Mouse (Mus musculus) Muller cell, postnatal 12 days (primary cell): ENCODE measurements around the gene Mrpl39.

Source experiments
- DNase-seq: peaks from one replicate; pipeline ENCODE4 v3.0.0-alpha.2; 2015; ENCODE audit errors: inconsistent ontology term

The Mrpl39 gene

GRCm38 (mm10) chr16:84744703-84745490 is 9.4 kb upstream of the Mrpl39 start:
- peak; percentile 88 for DNase-seq

- no peak for DNase-seq
These were observed 1.8 kb upstream of the Mrpl39 start for GRCm38 (mm10) chr16:84737358-84737757.

GRCm38 (mm10) chr16:84734806-84735165 is 756 bp downstream of the Mrpl39 start:
- DNase-seq = no peak

- peak; percentile 85 for DNase-seq
These were observed 14.9 kb downstream of the Mrpl39 start for GRCm38 (mm10) chr16:84720670-84721069.

DNA sequence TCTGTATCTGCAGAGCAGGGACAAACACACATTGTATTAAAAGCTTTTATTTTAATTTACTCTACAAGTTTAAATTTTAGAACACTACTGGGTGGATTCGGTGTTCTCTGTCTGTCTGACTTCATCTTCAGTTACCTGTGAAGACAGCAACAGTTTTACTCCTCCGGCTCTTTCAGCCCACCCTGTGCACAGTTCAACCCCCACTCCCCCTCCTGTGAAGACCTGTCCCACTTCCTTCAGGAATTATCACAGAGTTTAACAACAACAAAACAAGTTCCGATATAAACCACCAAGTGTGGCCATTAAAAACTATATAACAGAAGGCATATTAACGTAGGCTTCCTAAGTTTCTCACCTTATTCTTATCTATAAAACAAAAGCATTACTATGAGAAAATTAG is 17.3 kb downstream of the Mrpl39 start:
- no peak for DNase-seq

DNA sequence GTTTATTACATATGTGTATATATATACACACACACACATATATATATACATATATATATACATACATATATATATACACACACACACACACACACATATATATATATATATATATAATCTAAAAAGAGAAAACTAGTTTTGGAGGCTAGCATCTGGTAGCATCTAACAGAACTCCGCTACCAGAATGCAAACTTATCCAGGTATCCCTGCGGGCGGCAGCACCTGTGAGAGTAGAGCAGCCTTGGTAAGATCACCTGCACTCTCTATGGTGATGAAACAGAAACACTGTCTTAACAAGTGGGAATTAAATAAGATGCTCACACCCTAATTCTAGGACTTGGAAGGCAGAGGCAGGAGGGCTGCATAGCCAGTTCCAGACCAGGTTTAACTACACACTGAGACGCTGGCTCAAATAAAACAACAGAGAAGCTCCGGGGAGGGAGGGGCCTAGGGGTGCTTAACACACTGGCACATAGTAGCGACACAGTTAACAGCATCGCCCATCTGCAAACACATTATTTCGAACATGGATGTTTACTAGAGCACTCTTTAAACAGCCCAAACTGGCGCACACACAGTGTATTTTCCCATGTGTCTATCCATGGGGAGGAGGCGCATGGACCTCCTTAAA is 17.8 kb downstream of the Mrpl39 start:
- DNase-seq = no peak

- DNase-seq = no peak
These were observed 18.6 kb downstream of the Mrpl39 start for GRCm38 (mm10) chr16:84716724-84717617.

DNA sequence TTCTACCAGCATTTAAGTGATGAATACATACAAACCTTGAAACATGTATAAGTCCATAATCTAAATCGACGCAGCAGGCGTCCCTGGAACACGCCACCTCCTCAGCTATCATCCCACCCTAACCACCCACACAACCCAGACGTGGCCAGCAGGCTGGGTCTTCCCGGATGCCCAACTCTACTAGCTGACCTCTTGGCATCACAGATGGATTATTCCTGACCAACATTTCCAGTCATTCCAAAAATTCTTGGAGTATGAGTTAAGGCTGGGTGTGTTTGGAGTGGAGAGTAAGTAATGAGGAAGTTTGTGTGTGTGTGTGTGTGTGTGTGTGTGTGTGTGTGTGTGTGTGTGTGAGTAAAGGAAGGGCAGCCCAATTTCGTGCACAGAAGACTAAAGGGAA is 19.3 kb downstream of the Mrpl39 start:
- peak; percentile 58 for DNase-seq

- DNase-seq = no peak
These were observed 20.6 kb downstream of the Mrpl39 start for GRCm38 (mm10) chr16:84714978-84715377.

GRCm38 (mm10) chr16:84713926-84714325 is 21.6 kb downstream of the Mrpl39 start:
- no peak for DNase-seq

DNA sequence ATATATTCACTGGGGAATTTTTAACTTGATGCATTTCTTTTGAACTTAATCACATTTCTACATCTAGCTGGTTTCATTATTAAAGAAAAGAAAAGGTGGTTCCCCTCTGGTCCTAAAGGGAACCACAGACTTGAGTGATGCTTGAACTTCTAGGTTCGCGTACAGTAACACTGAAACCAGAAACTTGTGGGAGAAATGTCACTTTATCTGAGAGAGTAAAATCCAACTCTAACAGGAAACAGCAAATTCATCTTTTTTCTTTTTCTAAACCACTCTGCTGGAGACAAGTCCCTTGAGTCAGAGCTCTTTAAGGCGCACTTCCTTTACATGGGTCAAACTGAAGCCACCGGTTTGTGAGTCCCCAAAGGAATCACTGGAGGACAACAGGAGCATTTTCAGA is 22.4 kb downstream of the Mrpl39 start:
- DNase-seq = no peak

GRCm38 (mm10) chr16:84708649-84709048 is 26.9 kb downstream of the Mrpl39 start:
- no peak for DNase-seq

DNA sequence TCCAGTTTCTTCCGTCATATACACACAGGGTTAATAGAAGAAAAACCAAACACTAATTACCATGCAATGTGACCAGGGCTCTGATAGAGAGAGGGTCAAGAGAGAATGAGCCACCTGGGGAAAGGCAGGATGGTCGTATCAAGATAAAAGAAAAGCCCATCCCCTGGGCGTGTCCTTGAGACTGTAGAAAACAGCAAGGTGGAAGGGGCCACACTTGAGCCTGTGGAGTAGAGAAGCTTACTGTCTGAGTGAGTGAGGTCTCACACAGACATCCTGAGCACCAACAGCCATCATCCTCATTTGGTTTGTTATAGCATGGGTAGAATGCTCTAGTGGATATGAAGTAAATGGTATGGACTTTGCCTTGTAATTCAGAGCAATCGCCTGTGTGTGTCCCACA is 27.7 kb downstream of the Mrpl39 start:
- no peak for DNase-seq

DNA sequence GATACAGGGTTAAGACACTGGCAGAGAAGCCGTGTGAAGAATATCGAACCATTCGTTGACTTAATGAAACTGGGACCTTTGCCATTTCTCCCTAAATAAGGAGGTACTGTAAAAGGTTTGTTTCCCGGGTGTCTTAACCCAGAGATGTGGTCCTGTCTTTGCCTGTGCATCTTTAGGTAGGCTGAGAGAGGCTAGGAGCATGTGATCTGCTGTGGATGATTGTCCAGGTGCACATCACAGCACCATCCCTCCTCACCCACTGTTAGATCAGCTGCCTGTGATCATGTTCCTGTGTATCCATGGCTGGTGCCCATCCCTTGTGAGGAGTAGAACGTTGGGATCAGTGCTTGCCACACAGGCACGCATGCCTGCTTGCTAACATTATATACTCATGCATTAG is 29.0 kb downstream of the Mrpl39 start:
- DNase-seq = no peak

DNA sequence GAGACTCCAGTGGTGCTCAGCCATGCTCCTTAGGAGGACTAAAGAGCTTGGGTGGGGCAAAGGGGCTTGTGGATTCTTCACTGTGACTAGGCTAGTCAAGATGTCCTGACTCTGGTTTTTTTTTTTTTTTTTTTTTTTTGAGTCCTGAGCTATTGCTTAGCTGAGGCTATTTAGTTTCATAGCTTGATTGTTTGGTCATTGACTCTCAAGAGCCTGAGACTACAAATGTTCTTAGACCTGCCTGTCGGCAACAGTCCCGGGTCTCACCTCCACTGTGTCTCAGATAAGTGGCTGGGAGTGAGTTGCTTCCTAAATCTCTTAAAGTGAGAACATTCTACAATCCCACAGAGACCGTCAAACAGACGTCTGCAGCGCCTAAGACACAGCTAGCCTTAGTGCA is 30.0 kb downstream of the Mrpl39 start:
- no peak for DNase-seq

DNA sequence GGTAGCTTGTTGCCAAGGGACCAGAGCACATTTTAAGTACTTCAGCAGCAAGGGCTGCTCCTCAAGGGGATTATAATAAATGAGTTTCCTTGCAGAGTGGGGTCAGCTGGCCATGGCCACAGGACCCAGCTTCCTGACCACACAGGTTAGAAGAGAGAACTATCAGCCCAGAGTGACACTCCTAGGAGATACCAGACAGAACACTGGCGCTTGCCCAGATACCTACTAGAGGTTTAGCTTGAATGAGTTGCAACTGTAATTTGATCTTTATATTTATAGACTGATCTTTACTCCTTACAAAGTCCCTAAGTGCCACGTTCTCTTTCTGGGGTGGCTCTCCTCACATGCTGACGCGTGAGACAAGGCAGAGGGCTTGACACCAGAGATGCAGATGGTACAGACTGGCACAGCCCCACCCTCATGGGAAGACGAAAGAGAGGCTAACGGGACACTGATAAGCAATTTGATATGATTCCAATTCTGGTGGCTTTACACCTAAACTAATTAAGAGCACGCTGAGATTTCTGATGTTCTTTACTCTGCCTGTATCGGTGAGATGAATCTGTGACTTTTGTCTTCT is 30.8 kb downstream of the Mrpl39 start:
- no peak for DNase-seq

- peak; percentile 22 for DNase-seq
These were observed 31.5 kb downstream of the Mrpl39 start for GRCm38 (mm10) chr16:84703769-84704660.

DNA sequence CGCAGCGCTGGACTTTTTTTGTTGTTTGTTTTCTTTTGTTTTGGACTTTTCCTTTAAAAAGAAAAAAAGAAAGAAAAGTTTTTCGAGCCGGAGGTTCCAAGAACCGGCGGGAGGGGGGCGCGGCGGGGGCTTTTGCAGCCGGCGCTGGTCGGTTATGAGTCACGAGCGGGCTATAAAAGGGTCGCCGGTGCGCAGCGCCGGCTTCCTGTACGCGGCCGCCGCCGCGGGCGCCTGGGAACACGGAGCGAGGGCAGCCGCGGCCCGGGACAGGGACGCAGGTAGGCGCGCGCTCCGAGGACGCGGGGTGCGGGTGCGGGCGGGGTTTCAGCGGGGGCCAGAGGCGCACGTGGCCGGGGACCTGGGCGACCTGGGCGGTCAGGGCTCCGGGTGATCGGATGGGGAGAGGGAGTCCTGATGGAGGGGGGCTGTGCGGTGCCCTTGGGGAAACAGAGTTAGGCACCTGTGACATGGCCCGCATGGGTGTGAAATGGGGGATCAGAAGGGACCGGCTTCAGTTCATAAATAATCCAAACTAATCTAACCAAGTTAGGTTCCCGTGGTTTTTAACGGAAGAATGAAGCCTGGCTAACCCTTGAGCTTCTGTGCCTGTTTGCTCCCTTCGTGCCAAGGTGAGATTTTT is 32.3 kb downstream of the Mrpl39 start:
- DNase-seq = peak; percentile 88

GRCm38 (mm10) chr16:84702230-84703128 is 33.1 kb downstream of the Mrpl39 start:
- DNase-seq = no peak

DNA sequence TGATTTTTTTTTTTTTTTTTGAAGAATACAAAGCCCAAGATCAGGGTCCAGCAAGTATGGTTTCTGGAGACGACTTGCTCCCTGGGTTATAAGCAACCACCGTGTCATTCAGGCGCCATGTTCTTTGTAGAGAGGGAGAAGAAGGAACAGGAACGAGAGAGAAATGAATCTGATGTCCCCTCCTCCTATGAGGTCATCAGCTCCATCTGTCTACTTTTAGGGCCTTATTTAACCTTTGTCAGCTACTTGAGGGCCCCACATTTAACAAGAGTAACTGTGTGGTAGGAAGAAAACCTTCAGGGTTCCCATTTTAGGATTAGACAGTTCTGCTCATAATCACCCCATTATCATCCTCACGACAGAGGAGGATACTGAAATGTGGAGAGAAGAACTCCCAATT is 34.5 kb downstream of the Mrpl39 start:
- no peak for DNase-seq
